Mouse (Mus musculus) pancreas, adult 10 weeks (tissue): ENCODE measurements around the gene Dpp10. TPM values are rescaled to one million over a fixed set of nuclear protein-coding genes. Genes with fewer than 3 reads are reported as not detected.

Experiments used
- polyA plus RNA-seq: library from polyadenylated mRNA; stranded (reverse); fragments of 350-450 nt; fragmentation: Illumina TruSeq; extraction: RNeasy Lipid Tissue Mini Kit (QIAGEN cat#74804); gene quantifications from one replicate; pipeline ENCODE4 v1.2.3, GENCODE M21; 2015; ENCODE audit warnings: low read depth, low replicate concordance; ENCODE audit not compliant: insufficient read depth

Gene Dpp10
- polyA plus RNA-seq = 0.50 TPM

GRCm38 (mm10) chr1:124044925-124045640, at the start of gene Dpp10:
Gene Dpp10 (minus strand): TSS chr1:124045559.

